Mouse (Mus musculus) heart, adult 8-10 months (tissue): ENCODE measurements around the gene Rbm6. TPM values are rescaled to one million over a fixed set of nuclear protein-coding genes. Genes with fewer than 3 reads are reported as not detected.

ENCODE experiments used
- DNase-seq: peaks from one replicate; pipeline ENCODE4 v3.0.0; 2022; ENCODE audit warnings: low spot score
- total RNA-seq, 4 experiments: library from RNA; stranded (reverse); gene quantifications; 2 replicates each; pipeline ENCODE4 v1.2.4; 2022

The Rbm6 gene
- total RNA-seq: 10 to 100 TPM; 24.8 to 31.0 (median 27.6) TPM

- DNase-seq: no peak
Measured at GRCm38 (mm10) chr9:107873137-107873536, at the start of gene Rbm6. Rbm6 (minus strand) TSS chr9:107873237.

GRCm38 (mm10) chr9:107919441-107919840 lies 46.4 kb upstream of the Rbm6 start:
- no peak for DNase-seq

GRCm38 (mm10) chr9:107918884-107919283 lies 45.8 kb upstream of the Rbm6 start:
- no peak for DNase-seq

- no peak for DNase-seq
Measured at GRCm38 (mm10) chr9:107917895-107918608, 45.0 kb upstream of the Rbm6 start.

- no peak for DNase-seq
Measured at GRCm38 (mm10) chr9:107914764-107915420, 41.9 kb upstream of the Rbm6 start.

- DNase-seq: no peak
Measured at GRCm38 (mm10) chr9:107910025-107910769, 37.2 kb upstream of the Rbm6 start.

GRCm38 (mm10) chr9:107908410-107909158 lies 35.5 kb upstream of the Rbm6 start:
- peak; percentile 72 for DNase-seq

GRCm38 (mm10) chr9:107907801-107908120 lies 34.7 kb upstream of the Rbm6 start:
- DNase-seq: no peak

- DNase-seq: no peak
Measured at GRCm38 (mm10) chr9:107906967-107907800, 34.1 kb upstream of the Rbm6 start.

- peak; percentile 79 for DNase-seq
Measured at GRCm38 (mm10) chr9:107906252-107906966, 33.4 kb upstream of the Rbm6 start, which contains the start of gene Mst1r. Mst1r (plus strand) TSS chr9:107906873.

- peak; percentile 91 for DNase-seq
Measured at GRCm38 (mm10) chr9:107904726-107905125, 31.7 kb upstream of the Rbm6 start.

- no peak for DNase-seq
Measured at GRCm38 (mm10) chr9:107901627-107901914, 28.5 kb upstream of the Rbm6 start.

- DNase-seq: no peak
Measured at GRCm38 (mm10) chr9:107900840-107901626, 28.0 kb upstream of the Rbm6 start.

GRCm38 (mm10) chr9:107899855-107900254 lies 26.8 kb upstream of the Rbm6 start:
- no peak for DNase-seq

- DNase-seq: no peak
Measured at GRCm38 (mm10) chr9:107898563-107898962, 25.5 kb upstream of the Rbm6 start.

- DNase-seq: no peak
Measured at GRCm38 (mm10) chr9:107891023-107891422, 18.0 kb upstream of the Rbm6 start.

- no peak for DNase-seq
Measured at GRCm38 (mm10) chr9:107890260-107890659, 17.2 kb upstream of the Rbm6 start.

- DNase-seq: no peak
Measured at GRCm38 (mm10) chr9:107888267-107888850, 15.3 kb upstream of the Rbm6 start.

- peak; percentile 89 for DNase-seq
Measured at GRCm38 (mm10) chr9:107887804-107888266, 14.8 kb upstream of the Rbm6 start, which contains the start of gene Mon1a. Mon1a (plus strand) TSS chr9:107888151.
